Mouse (Mus musculus): ENCODE measurements around the gene Gpr12.
"Not testable (repeated sequence)": the region's sequence is repeated elsewhere in the genome, so short reads cannot be mapped to it uniquely, and the experiment has no call there.

DNA sequence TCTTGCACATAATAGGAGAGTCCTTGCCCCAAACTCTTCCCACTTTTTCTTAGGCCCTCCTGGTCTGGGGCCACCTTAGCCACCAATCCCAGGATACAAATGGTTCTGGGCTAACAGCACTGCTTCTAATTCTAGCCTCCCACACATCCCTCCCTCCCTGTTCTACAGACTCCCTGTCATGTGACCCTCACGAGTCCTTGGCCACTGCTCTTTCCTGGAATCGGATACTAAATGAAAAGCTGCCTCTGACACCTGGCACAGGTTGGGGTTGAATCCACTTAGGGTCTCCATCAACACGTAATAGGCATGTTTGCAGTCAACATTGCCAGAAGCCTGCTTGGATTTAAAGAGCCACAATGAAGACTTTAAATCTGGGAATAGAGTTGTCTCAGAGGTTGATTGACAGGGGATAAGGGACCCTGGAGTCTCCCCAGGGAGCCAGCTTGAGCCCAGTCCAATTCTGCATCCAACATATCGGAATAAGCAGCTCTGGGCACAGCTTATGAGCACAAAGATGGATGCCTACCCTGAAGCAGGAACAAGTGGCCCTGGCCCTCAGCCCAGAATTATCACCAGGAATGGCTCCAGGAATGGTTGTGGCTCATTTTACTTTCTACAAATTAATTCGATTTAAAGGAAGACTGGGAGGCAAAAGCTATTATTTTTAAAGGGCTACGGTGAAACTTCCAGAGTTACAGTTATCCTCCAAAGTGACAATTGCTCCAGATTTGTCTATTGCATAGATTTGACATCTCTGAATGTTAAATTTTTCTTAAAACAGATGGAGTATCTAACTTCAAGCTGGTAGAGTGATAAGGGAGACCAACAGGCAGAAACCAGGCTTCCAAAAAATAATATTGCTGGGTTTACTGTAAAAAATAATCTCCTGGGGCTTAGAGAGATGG is 13.0 kb downstream of the Gpr12 start:
- TF ChIP-seq CTCF (IDR thresholded peaks at IDR 0.05; ENCODE audit: borderline replicate concordance, insufficient read depth, low read depth, low read length); POLR2A (IDR thresholded peaks at IDR 0.05; ENCODE audit: borderline replicate concordance, insufficient read depth, low read length): not testable (repeated sequence)
